Mouse (Mus musculus) adrenal gland, postnatal 14 days (tissue): ENCODE measurements around the gene Ttc21a. TPM values are rescaled to one million over a fixed set of nuclear protein-coding genes. Genes with fewer than 3 reads are reported as not detected.
A peak's percentile ranks its signal among the peaks of the same experiment; 100 is the strongest.

Experiments used
- DNase-seq: peaks from one replicate; pipeline ENCODE4 v3.0.0; 2021; ENCODE audit warnings: mixed read lengths
- long read RNA-seq, 2 experiments: library from polyadenylated mRNA; stranded (forward); transcript quantifications; one replicate each; pipeline ENCODE4 v2.0.0; 2021
- total RNA-seq: library from RNA; stranded (reverse); gene quantifications from 2 replicates; pipeline ENCODE4 v1.2.3, GENCODE M21; 2021

Gene Ttc21a
- 0.11 TPM in 2 replicates for total RNA-seq
- long read RNA-seq, experiment 1, result 0 reads
- long read RNA-seq, experiment 2, result 0 reads

DNA sequence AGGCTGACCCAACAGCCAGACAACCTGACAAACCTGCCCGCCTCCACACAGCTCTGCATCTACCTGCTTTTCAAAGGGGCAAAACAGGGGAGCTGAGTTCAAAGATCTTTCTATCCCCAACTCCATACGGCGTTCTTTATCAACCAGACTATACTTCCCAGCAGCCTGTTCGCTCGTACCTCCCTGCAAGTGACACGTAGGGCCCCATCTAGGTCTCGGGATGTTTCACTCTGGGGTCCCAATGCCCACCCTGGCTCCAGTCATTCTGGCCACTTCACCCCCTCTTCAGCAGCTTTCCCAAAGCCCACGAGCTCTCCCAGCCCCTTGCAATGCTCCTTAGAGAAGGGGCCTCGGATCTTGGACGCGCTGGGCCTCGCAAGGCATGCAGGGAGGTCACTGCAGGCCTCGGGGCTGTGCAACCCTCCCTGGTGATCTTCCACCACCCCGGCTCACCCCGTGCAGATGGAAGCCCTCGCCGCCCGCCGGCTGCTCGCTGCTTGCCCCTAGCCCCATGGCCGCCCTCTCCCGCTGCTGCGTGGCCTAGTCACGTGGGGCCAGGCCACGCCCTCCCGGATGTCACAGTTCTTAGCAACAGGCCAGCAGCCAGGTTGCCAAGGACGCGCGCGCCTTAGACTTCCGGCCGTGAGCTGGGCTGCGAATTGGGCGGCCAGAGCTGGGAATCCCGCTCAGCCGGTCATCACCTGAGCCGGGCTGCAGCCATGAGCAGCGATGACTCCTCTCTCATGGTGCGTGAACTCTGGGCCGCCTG lies at the start of gene Ttc21a, which contains the start of gene Gorasp1:
Gene Ttc21a (plus strand): TSS at position 602 of the 769 bp plus-strand sequence.
Gene Gorasp1 (minus strand): TSS at position 561 of the 769 bp plus-strand sequence.
- peak; percentile 97 for DNase-seq

DNA sequence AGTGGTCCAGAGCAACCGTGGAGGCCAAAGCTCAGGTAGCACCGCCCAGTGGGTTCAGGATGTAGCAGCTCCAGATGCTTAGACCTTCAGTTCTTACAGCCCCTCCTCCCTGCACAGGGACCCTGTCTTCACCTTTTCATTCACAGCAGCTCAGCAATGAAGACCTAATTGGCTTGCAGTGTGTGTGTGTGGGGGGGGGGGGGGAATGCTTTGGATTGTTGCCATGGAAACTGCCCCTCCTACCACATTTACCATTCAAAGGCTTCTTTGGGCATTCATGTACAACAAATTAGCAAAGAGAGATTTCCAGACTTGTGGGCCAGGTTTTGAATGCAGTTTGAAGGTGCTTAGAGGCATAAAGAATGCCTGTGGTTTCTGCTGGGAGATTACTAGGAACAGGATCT lies 48.6 kb upstream of the Ttc21a start:
- DNase-seq, result no peak

DNA sequence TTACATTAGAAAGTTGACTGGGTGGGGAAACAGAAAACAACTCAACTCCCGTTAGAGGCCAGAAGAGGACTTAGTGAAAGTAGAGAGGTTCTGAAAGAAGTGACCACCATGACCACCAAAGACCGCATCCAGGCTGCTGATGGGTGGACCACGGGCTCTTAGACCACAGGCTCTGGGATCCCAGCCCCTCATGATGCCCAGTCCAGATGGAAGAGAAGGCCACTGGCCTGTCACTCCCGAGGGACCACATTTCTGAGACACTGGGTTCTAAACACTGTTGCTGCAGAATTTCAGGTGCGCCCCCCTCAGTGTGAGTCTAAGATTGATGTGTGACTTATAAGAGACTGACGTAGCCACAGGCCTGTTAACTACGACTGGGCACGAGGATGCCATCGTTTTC lies 48.0 kb upstream of the Ttc21a start:
- DNase-seq, result no peak

DNA sequence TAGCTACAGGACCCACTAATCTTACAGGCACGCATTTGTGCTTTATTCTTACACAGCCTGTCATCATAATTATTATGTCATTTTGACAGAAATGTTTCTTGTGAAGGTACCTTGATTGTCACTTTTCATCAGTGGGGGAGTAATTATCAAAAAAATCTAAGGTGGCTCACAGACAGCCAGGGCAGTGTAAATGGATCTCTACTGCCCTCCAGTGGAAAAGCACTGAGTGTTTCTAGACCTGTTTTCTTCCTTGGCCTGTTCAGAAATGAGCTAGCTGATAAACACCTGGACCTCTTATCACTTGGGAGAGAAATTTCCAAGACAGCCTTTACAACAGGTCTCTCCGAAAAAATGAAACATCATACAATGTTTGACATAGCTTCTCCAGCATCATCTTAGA lies 46.7 kb upstream of the Ttc21a start:
- DNase-seq, result no peak

DNA sequence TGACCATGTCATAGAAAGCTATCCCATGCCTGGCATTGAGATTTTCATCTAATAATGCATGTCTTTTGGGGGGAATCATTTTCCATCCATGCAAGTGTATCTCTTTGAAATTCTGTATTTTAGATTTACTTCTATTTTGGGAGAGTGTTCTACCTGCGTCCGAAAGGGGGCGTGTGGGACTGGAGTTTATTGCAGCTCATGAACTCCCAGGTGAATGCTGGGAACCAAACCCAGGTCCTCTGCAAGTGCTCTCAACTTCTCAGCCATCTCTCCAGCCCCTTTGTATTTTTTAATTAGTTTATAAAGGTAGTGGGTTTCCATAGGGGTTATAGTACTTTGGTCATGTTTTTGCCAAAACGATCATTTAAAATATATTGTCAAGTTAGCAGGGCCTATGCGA lies 43.5 kb upstream of the Ttc21a start:
- DNase-seq, result no peak

DNA sequence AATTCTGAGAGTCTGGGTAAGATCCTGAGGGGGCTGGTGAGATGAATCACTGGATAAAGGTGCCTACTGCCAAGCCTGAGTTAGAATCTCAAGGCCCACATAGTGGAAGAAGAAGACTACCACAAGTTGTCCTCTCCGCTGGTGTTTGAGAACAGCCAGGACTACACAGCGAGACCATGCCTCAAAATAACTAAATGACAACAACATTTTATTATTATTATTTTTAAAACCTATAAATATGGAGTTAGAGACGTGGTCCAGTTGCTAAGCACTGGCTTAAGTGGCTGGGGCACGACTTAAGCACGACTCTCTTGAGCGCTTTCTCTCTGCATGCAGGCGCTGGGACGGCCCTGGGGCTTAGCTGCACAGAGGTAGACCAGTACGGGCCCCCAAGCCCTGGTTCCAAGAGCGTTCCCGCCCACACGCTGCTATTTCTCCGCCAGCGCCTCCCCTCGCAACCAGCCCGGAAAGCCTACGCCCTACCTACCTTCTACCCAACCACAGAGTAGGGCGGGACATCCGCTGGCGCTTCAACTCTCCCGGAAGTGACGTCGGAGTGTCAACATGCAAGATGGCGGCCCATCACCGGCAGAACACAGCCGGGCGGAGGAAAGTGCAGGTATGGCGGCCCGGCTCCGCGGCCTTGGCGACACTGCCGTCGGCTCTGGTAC lies 42.9 kb upstream of the Ttc21a start, which contains the start of gene Wdr48:
Gene Wdr48 (plus strand): TSS at position 540 of the 671 bp plus-strand sequence.
- peak; percentile 98 for DNase-seq

DNA sequence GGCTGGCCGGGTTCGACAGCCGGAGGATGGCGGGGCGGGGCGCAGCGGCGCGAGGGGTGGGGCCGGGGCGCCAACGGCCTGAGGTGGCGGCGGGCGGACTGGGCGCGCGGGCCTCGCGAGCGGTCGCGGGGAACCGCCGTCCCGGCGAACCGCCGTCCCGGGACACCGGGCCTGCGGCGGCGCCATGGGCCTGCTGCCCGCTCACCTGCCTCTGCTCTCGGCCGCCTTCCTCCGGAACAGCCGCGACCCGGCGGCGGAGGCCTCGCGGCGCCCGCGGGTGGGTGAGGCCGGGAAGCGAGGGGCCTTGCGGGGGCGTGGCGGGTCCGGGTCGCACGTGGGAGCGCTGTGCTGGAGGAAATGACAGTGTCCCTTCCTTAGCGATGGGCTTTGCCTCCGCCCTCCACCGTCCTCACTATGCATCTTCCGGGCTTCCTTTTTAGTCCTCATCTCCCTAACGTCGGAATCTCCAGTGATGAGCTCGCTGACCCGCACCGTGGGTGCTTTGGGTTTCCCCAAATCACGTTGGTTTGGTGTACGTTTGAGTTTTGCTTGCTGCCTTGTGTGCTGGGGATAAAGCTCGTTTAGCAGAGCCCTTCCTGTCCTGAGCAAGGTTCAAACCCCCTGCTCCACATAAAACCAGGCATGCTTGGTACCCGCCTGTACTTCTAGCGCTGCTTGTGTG lies 42.2 kb upstream of the Ttc21a start:
- DNase-seq, result peak; percentile 71

DNA sequence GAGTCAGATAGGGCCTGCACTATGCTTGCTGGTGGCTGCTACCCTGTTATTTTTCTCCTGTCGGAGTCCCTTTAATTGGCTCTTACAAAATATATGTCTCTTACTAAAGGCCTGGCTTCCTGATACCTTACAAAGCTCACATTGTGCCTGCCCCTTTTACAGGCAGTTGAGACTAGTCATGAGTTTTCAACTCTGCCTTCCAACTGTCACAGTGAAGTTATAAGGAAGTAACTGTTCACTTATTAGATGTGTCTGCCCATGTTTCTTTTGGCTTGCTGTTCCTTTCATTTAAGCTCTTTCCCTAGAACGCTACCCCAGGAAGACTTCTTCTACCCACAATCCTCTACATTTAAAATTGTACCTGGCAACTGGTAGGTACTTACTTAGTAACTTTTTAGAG lies 38.0 kb upstream of the Ttc21a start:
- DNase-seq, result no peak

DNA sequence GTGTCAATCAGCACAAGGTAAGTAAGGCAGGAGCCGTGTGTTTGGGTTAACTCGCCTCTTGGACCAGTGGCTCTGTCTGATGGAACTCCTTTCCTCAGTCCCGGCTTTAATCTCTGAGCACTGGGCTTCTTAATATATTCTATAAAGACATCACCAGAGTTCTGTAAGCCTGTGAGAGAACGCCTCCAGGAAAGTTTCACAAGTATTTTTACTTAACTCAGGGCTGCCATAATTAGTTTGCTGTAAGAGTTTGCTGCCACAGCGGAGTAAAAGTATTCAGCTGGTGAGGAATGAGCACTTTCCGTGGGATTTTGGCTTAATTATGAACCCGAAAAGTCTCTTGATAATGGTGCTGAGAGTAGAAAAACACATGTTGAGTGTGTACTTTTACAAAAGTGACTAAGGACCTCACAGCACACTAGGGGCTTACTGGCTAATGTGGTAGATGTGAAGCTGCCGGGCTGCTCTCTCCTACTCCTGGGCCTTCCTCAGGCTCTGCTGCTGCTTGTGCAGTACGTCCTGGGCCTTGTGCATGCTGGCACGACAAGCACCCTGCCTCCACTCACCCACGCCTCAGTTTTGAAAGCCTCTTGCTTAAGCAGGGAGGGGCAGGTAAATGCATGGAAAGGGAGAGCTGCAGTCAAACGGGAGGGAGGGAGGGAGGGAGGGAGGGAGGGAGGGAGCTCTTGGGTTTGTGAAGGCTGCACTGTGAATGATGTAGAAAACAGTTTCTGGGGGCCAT lies 34.8 kb upstream of the Ttc21a start:
- DNase-seq, result no peak

DNA sequence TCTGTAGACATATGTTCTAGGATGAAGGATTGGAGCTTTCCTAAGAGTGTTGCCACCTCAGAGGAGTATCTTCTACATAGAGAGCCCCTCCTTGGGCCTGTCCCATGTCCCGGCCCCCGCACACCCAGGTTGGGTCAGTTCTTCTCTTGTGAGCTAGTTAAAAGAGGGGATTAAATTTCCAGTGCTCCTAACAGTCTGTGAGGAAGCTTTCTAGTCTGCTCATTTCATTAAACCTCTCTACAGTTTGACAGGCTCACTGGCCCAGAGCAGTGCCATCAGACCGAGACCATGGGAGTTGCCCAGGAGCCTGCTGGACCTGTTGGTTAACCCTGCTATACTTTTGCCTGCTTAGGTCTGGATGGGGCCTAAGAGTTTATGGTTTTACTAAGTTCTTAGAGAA lies 28.7 kb upstream of the Ttc21a start:
- DNase-seq, result no peak

DNA sequence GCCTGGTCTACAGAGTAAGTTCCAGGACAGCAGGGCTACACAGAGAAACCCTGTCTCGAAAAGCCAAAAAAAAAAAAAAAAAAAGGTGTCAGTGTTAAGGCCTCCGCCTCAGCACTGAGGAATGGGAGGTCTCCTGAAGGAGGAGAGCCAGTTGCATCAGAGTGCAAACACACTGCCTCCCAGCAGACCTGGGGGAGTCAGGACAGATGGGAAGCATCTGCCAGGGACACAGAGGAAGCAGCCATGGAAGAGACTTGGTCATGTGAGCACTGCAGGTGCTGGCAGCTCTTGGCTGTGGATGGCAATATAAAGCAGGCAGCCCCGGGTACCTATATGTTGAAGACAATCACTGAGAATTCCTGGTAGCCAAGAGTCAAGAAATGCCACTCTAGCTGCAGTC lies 27.5 kb upstream of the Ttc21a start:
- no peak for DNase-seq

DNA sequence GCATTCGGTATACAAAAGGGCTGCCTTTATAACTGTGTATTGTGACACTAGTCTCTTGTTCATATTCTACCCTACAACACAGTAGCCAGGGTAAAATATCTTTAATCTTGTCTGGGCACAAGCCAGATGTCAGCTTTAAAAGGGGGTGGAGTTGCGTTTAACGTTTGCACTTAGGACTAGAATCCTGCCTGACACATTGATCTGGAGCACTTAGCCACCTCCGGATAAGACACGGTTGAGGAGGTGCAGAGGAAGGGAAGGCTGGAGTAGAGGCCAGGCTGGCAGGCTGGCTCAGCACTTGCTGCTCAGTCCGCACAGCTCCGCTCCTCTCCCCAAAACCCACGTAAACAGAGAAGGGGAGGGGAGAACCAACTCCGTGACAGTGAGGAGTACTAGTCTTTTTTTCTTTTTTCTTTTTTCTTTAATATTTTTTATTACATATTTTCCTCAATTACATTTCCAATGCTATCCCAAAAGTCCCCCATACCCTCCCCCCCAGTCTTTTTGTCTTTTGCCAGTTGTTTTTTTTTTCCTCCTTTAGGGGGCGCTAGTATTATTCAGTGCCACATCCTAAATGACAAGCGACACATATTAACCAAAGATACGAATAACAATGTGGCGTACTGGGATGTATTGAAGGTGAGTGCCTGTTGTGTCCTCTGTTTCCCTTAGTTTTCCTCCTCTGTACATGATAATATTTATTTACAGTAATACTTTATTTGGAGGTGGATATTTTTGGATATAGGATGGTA lies 24.1 kb upstream of the Ttc21a start:
- no peak for DNase-seq

DNA sequence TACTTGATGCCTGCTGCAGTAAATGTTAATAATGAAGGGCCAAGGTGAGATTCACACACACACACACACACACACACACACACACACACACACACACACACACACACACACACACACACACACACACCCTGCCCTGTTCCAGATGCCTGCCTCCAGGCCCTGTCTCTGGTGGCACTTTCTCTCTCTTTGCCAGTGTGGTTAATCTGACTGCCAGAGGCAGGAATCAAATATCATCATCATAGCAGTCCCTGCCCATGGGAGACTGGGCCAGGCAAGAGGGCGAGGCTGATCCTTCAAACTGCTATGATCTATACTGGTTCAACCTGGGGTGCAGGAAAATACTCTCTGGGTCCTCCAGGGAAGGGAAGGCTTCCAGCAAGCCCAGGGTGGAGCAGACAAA lies 17.5 kb upstream of the Ttc21a start:
- DNase-seq, result no peak

DNA sequence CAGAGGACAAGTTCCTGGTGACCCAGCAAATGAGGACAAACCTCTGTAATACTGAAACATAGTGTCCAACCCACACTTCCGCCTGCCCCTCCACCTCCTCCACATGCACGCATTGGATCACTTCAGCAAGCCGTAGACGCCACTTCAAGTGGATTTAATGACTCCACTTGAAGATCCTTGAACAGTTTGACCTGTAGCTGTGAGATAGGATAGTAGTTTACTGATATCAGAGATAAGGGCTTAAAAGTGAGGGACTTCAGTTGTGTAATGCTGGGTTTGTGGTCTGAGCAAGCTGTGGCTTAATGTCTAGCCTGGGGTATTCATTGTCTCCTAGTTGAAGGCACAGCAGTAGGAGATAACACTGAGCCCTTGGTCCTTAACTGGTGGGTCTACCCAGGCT lies 13.9 kb upstream of the Ttc21a start:
- no peak for DNase-seq

DNA sequence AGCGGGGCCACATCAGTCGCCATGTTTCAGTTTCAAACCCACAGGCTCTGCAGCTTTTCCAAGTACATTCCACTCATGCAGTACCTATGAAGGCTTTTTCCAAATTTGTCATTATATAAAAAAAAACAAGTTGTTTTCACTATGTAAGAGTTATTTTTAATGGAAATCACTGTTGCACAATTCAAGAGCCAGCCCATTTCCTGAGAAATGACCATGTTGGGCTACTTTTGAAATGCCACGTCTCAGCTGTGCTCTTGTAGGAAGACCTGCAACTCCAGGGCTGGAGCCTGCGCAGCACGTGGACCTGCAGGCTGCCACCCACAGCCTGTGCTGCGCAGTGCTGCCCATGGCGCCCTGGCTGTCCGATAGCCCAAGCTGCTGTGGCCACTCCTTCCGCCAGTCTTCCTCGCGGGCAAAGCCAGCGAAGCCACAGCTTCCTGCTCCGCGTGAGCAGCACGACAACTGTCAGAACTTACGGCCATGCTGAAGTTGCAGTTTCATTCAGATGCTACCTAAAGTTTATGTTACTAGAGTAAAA lies 12.2 kb upstream of the Ttc21a start:
- no peak for DNase-seq

DNA sequence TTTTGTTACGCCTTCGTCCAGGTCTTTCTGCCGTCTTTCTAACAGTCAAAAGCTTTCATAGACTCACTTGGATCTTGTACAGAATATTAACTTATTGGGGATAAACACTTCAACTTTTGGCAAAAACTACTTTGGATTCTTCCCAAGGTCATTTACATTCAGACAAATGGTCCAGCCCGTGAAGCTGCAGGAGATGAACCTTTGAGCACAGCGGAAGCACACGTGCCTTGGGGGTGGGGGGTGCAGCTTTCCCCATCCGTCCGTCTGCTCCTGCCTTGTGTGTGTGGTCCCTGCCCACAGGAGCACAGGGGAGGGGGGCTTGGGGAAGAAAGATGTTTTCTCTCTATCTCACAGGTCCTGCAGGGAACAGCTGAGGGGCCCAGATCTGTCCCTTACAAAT lies 11.7 kb upstream of the Ttc21a start:
- no peak for DNase-seq

DNA sequence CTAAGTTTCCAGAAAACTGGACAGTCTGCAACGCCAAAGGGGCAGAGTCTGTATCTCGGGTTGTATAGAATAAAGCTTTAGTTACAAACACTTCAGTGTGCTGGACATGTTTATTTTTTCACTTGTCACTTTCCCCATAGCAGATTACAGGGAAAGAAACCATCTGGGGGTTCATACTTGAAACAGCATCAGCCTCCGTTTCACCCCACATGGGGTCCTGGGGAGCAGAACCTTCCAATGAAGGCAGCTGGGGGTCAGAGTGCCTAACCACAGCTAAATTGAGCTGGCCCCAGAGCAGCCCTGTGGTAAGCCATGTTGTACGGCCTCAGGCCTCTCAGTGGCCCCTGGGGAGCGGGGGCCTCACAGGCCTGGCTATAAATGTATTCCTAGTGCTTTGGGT lies 10.9 kb upstream of the Ttc21a start:
- DNase-seq, result no peak

DNA sequence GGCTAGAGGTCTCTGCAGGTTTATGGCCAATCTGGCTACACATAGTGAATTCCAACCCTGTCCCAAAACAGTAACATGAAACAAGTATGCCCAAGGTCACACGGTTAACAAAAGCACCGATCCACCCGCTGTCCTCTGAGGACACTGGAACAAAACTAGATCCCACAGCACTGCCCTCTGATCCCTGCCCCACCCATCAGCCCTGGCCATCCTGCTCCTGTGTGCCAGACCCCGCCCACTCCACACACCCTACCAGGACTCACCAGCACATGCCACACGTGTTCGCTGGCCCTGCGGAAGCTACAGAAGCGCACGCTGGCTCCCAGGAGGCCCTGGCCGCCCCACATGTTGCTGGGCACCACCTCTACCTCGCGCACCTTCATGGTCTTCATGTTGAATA lies 5.0 kb upstream of the Ttc21a start:
- DNase-seq, result peak; percentile 62

DNA sequence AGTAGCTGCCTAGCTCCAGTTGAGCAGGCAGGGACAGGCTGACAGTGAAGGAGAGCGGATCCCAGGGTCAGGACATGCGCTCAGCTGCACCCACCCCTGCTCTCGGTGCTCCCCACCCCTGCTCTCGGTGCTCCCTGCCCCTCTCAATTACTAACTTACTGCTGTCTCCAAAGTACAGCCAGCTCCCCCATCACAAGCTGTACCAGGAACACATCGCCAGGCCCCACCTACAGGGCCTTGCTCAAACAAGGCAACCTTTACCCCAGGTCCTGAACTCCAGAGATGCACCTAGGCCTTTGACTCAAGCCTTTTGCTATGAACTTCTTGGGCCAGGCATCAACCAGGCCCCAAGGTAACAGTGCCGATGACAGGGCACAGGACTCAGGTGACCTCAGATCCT lies 3.7 kb upstream of the Ttc21a start:
- DNase-seq, result no peak

DNA sequence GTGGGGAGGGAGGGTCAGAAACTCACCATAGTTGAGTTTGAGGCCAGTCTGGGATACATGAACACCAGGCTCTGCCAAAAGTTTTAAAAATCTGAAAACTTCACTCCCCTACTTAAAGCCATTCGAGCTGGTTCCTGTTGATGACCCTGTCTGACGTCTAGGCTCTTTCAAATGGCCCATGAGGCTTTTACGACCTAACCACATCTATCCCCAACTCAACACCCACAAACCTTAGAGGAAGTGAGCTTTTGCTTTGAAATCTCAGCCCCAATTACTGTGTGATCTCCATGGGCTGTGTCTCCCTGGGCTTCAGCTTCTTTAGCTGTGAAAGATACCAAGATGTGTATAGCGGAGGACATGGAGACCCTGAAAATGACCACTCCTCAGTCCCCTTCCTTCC lies 1.1 kb downstream of the Ttc21a start:
- DNase-seq, result no peak

DNA sequence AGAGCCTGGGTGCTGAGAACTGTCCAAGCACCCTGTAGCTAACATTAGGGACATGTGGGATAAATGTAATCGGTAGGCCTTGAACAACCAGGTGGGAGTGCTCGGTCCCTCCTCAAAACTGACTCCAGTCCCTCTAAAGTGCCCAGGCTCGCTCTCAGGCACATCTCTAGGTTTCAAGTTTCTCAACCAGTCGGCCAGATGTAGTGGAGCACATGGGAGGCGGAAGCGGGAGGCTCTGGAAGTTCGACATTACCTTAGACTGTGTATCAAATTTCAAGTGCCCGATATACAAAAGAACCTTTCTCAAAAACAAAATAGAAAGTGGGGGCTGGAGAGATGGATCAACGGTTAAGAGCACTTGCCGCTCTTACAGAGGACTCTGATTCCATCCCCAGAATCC lies 2.2 kb downstream of the Ttc21a start:
- DNase-seq, result no peak
